Comparison of ENCODE assay signal across 7 mouse cellular contexts in genomic region chr11:119089235-119090075, GRCm38 (mm10). TPM values are rescaled to one million over a fixed set of nuclear protein-coding genes. Genes with fewer than 3 reads are reported as not detected.
A peak's percentile ranks its signal among the peaks of the same experiment; 100 is the strongest.
DNase-seq lines count a peak whose midpoint lies in the region; ATAC-seq and TF ChIP-seq lines count a peak whose summit lies in the region.

No protein-coding gene starts in this region.

- no peak overlapping the region for H3K27ac ChIP-seq in heart, embryonic 11.5 days (ENCODE audit: low read depth, low read length)
- H3K27ac ChIP-seq in midbrain, embryonic 12.5 days (replicated peaks) = no peak overlapping the region
- no peak overlapping the region for H3K27ac ChIP-seq in stomach, embryonic 15.5 days

- H3K4me3 ChIP-seq in E14TG2a.4 (replicated peaks; ENCODE audit: low read length) = peak overlapping the region; percentile 55
- peak overlapping the region; percentile 55 for H3K4me3 ChIP-seq in heart, embryonic 11.5 days (ENCODE audit: low read depth, low read length)
- H3K4me3 ChIP-seq in midbrain, embryonic 12.5 days = peak overlapping the region; percentile 51
- H3K4me3 ChIP-seq in stomach, embryonic 15.5 days (replicated peaks) = peak overlapping the region; percentile 59

- H3K9me3 ChIP-seq in E14TG2a.4 (ENCODE audit: low read length) = no peaks in the 10 kb centered on the region
- H3K9me3 ChIP-seq in heart, embryonic 11.5 days (replicated peaks; ENCODE audit: control insufficient read depth, low read length) = no peaks in the 10 kb centered on the region
- no peaks in the 10 kb centered on the region for H3K9me3 ChIP-seq in midbrain, embryonic 12.5 days
- no peaks in the 10 kb centered on the region for H3K9me3 ChIP-seq in stomach, embryonic 15.5 days

- peak; percentile 71 for DNase-seq in adrenal gland, adult 2 months
- DNase-seq in kidney, adult 9 months = peak; percentile 59
- no peak for DNase-seq in adipocyte (ENCODE audit: low spot score)

- H3K36me3 ChIP-seq in E14TG2a.4 (ENCODE audit: insufficient read depth, low read length) = no peaks in the 10 kb centered on the region
- no peaks in the 10 kb centered on the region for H3K36me3 ChIP-seq in heart, embryonic 11.5 days (ENCODE audit: control insufficient read depth, insufficient read depth, low read length)
- H3K36me3 ChIP-seq in midbrain, embryonic 12.5 days = no peaks in the 10 kb centered on the region
- H3K36me3 ChIP-seq in stomach, embryonic 15.5 days = no peaks in the 10 kb centered on the region

- WGBS in heart, embryonic 11.5 days (ENCODE audit: insufficient replicate concordance) = under 1% methylated on average over 41 of the region's 41 CpGs
- under 1% methylated on average over 41 of the region's 41 CpGs for WGBS in midbrain, embryonic 12.5 days
- WGBS in stomach, embryonic 15.5 days = 1% methylated on average over 41 of the region's 41 CpGs

- ATAC-seq in heart, embryonic 11.5 days (replicated peaks; ENCODE audit: insufficient number of reproducible peaks, low FRiP score, low TSS enrichment) = no peak
- ATAC-seq in midbrain, embryonic 12.5 days (ENCODE audit: low FRiP score, low read depth) = no peak
- no peak for ATAC-seq in stomach, embryonic 15.5 days (ENCODE audit: insufficient read depth, low FRiP score, low read depth)

- peak overlapping the region; percentile 71; the same call in 1 of the 2 replicates for H3K9ac ChIP-seq in heart, embryonic 11.5 days (ENCODE audit: low read depth, low read length)
- peak overlapping the region; percentile 70 for H3K9ac ChIP-seq in midbrain, embryonic 12.5 days (replicated peaks)
- H3K9ac ChIP-seq in stomach, embryonic 15.5 days = no peak overlapping the region

- H3K4me2 ChIP-seq in heart, embryonic 11.5 days = peak overlapping the region; percentile 84
- H3K4me2 ChIP-seq in midbrain, embryonic 12.5 days (replicated peaks) = peak overlapping the region; percentile 93
- peak overlapping the region; percentile 99 for H3K4me2 ChIP-seq in stomach, embryonic 15.5 days

- H3K4me1 ChIP-seq in E14TG2a.4 (replicated peaks; ENCODE audit: low read depth, low read length) = peaks cover 50% of the 10 kb centered on the region
- H3K4me1 ChIP-seq in heart, embryonic 11.5 days (ENCODE audit: control insufficient read depth, insufficient read depth, low read length) = peaks cover 27% of the 10 kb centered on the region
- peaks cover 50% of the 10 kb centered on the region for H3K4me1 ChIP-seq in midbrain, embryonic 12.5 days
- peaks cover 49% of the 10 kb centered on the region for H3K4me1 ChIP-seq in stomach, embryonic 15.5 days

- peaks cover 93% of the 10 kb centered on the region for H3K27me3 ChIP-seq in E14TG2a.4 (ENCODE audit: insufficient read depth, low read length)
- peaks cover 36% of the 10 kb centered on the region for H3K27me3 ChIP-seq in heart, embryonic 11.5 days (ENCODE audit: control insufficient read depth, insufficient read depth, low read length)
- H3K27me3 ChIP-seq in midbrain, embryonic 12.5 days = peaks cover 78% of the 10 kb centered on the region
- H3K27me3 ChIP-seq in stomach, embryonic 15.5 days (replicated peaks) = peaks cover 33% of the 10 kb centered on the region

- TF ChIP-seq CTCF in E14TG2a.4 (conservative IDR thresholded peaks at IDR 0.05; ENCODE audit: low read length) = no peak

RNA-seq across cellular contexts. Expression of gene Cbx4, which starts 3.4 kb away (rescaled TPM):
- total RNA-seq in adrenal gland, adult 2 months (2021) = 100 to 1,000 TPM; 144 to 197 TPM
- polyA plus RNA-seq in adrenal gland, adult 2 months (2012; rRNA removed) = 89.0 and 127 TPM in 2 replicates
- 6.3 and 7.7 TPM in 2 replicates for polyA plus RNA-seq in heart, embryonic 11.5 days (2014; fragmentation: Nextera tagmentation; extraction: Ambion mirVana)
- polyA plus RNA-seq in midbrain, embryonic 12.5 days (2016; fragmentation: Nextera tagmentation; extraction: Ambion mirVana) = 12.4 and 15.2 TPM in 2 replicates
- polyA plus RNA-seq in stomach, embryonic 15.5 days (2015; fragmentation: Nextera tagmentation; extraction: Ambion mirVana) = 10.2 and 10.3 TPM in 2 replicates

RNA-seq across cellular contexts. Expression of gene Cbx8, which starts 48.7 kb away (rescaled TPM):
- 10 to 100 TPM; 16.3 to 22.9 TPM for total RNA-seq in adrenal gland, adult 2 months (2021)
- polyA plus RNA-seq in adrenal gland, adult 2 months (2012; rRNA removed) = 11.3 and 12.2 TPM in 2 replicates
- 6.7 and 7.8 TPM in 2 replicates for polyA plus RNA-seq in heart, embryonic 11.5 days (2014; fragmentation: Nextera tagmentation; extraction: Ambion mirVana)
- polyA plus RNA-seq in midbrain, embryonic 12.5 days (2016; fragmentation: Nextera tagmentation; extraction: Ambion mirVana) = 12.1 and 15.1 TPM in 2 replicates
- 6.9 and 7.2 TPM in 2 replicates for polyA plus RNA-seq in stomach, embryonic 15.5 days (2015; fragmentation: Nextera tagmentation; extraction: Ambion mirVana)
